9 mouse cellular contexts compared by ENCODE assay signal in genomic region chr6:135859502-135859901, GRCm38 (mm10).
DNase-seq lines count a peak whose midpoint lies in the region; ATAC-seq and TF ChIP-seq lines count a peak whose summit lies in the region.
"Had no signal": no experiment of that assay in that cellular context is flagged by ENCODE, and none has a peak within 500 bp of the region (broad histone marks: within the 10 kb centered on the region; RNA-seq: fewer than 3 reads in every experiment).

No protein-coding gene starts in this region.

- peak overlapping the region; percentile 59; the same call in 1 of the 2 replicates for H3K27ac ChIP-seq in neural tube, embryonic 13.5 days (replicated peaks)
- no peak overlapping the region for H3K27ac ChIP-seq in lung, postnatal 0 days (ENCODE audit: low read length)

- no peak overlapping the region for H3K4me3 ChIP-seq in neural tube, embryonic 13.5 days
- no peak overlapping the region for H3K4me3 ChIP-seq in lung, postnatal 0 days (ENCODE audit: low read depth, low read length)

- DNase-seq in cerebellum, postnatal 10 days, result peak; percentile 59 to 72
- no peak for DNase-seq in cerebellum, adult 8-10 months
- no peak for DNase-seq in neural tube, embryonic 10.5 days (ENCODE audit: extremely low spot score, low spot score)
- DNase-seq in lung, postnatal 0 days (ENCODE audit: low spot score), result peak; percentile 27
- DNase-seq in telencephalon, adult 2 months (ENCODE audit: low read depth, low spot score), result peak; percentile 91
- no peak for DNase-seq in thymus, postnatal 14 days
- no peak for DNase-seq in gastrocnemius, adult 8-10 months (ENCODE audit: low spot score in 2 of 2)

- TF ChIP-seq CTCF in lung, postnatal 0 days (IDR thresholded peaks at IDR 0.05), result no peak

- WGBS in neural tube, embryonic 13.5 days, result 56% methylated on average over 8 of the region's 8 CpGs
- WGBS in lung, postnatal 0 days, result 27% methylated on average over 8 of the region's 8 CpGs

- H3K27me3 ChIP-seq in neural tube, embryonic 13.5 days, result no peaks in the 10 kb centered on the region
- H3K27me3 ChIP-seq in lung, postnatal 0 days (replicated peaks; ENCODE audit: insufficient read depth, low read length), result no peaks in the 10 kb centered on the region

- peak; percentile 79 for ATAC-seq in neural tube, embryonic 13.5 days (ENCODE audit: low read depth)
- no peak for ATAC-seq in lung, postnatal 0 days
- ATAC-seq: Patski had no signal

- no peak for TF ChIP-seq EP300 in lung, postnatal 0 days (IDR thresholded peaks at IDR 0.05)

- no peaks in the 10 kb centered on the region for H3K36me3 ChIP-seq in neural tube, embryonic 13.5 days
- H3K36me3 ChIP-seq in lung, postnatal 0 days (ENCODE audit: insufficient read depth, low read length), result no peaks in the 10 kb centered on the region

- peaks cover 30% of the 10 kb centered on the region for H3K4me1 ChIP-seq in neural tube, embryonic 13.5 days (replicated peaks)
- H3K4me1 ChIP-seq in lung, postnatal 0 days (ENCODE audit: insufficient read depth, low read depth, low read length), result no peaks in the 10 kb centered on the region

- H3K9me3 ChIP-seq in neural tube, embryonic 13.5 days, result no peaks in the 10 kb centered on the region
- no peaks in the 10 kb centered on the region for H3K9me3 ChIP-seq in lung, postnatal 0 days (ENCODE audit: low read length)

- no peak overlapping the region for H3K4me2 ChIP-seq in neural tube, embryonic 13.5 days
- no peak overlapping the region for H3K4me2 ChIP-seq in lung, postnatal 0 days (replicated peaks; ENCODE audit: low read depth, low read length)

- no peak overlapping the region for H3K9ac ChIP-seq in neural tube, embryonic 13.5 days
- no peak overlapping the region for H3K9ac ChIP-seq in lung, postnatal 0 days (replicated peaks; ENCODE audit: low read depth)

Comparison
In these comparisons a context has a peak if more than half of its experiments do, and no peak if none do; other contexts are left out.
1. DNase-seq: peak in cerebellum, postnatal 10 days (2 of 2), lung, postnatal 0 days (single experiment) and telencephalon, adult 2 months (single experiment); none in cerebellum, adult 8-10 months (single experiment), neural tube, embryonic 10.5 days (single experiment), thymus, postnatal 14 days (single experiment) and gastrocnemius, adult 8-10 months (0 of 2).